Mouse (Mus musculus) megakaryocyte, adult 5-6 weeks (primary cell): ENCODE data around the gene Csnk2a2. TPM values are rescaled to one million over a fixed set of nuclear protein-coding genes. Genes with fewer than 3 reads are reported as not detected.

Experiments used
- ATAC-seq: 2 replicates; pipeline ENCODE4 v1.8.0; 2016; ENCODE audit warnings: mild to moderate bottlenecking, inconsistent platforms; ENCODE audit not compliant: poor library complexity, severe bottlenecking
- total RNA-seq, 2 experiments: library from RNA; stranded (forward) in 1 of 2; stranded (reverse) in 1 of 2; fragments of 153-499, 151-499 nt in 1 of 2; fragments of 221-1000, 200-1000 nt in 1 of 2; gene quantifications; 2 replicates each; pipeline versions ENCODE4 v1.2.3 to v1.2.4; 2015 to 2017

The Csnk2a2 gene
- total RNA-seq, 2 experiments from 2014 or later: 20.0 to 88.4 TPM

GRCm38 (mm10) chr8:95487800-95488697 lies 1.8 kb downstream of the Csnk2a2 start:
- peak; percentile 16; the same call in 1 of the 2 replicates for ATAC-seq

- no peak for ATAC-seq
Observed at GRCm38 (mm10) chr8:95470008-95470407, 19.8 kb downstream of the Csnk2a2 start.

GRCm38 (mm10) chr8:95468995-95469394 lies 20.8 kb downstream of the Csnk2a2 start:
- no peak for ATAC-seq

GRCm38 (mm10) chr8:95466543-95466942 lies 23.3 kb downstream of the Csnk2a2 start:
- no peak for ATAC-seq

- ATAC-seq: no peak
Observed at GRCm38 (mm10) chr8:95452518-95452917, 37.3 kb downstream of the Csnk2a2 start.

- ATAC-seq: no peak
Observed at GRCm38 (mm10) chr8:95450271-95450670, 39.6 kb downstream of the Csnk2a2 start.

- ATAC-seq: no peak
Observed at GRCm38 (mm10) chr8:95447661-95448060, 42.2 kb downstream of the Csnk2a2 start.

- ATAC-seq: no peak
Observed at GRCm38 (mm10) chr8:95445042-95445441, 44.8 kb downstream of the Csnk2a2 start.

- ATAC-seq: no peak
Observed at GRCm38 (mm10) chr8:95441491-95442039, 48.3 kb downstream of the Csnk2a2 start.

- ATAC-seq: no peak
Observed at GRCm38 (mm10) chr8:95440168-95440709, 49.6 kb downstream of the Csnk2a2 start.

GRCm38 (mm10) chr8:95439421-95439820 lies 50.4 kb downstream of the Csnk2a2 start:
- no peak for ATAC-seq

GRCm38 (mm10) chr8:95437341-95437992 lies 52.4 kb downstream of the Csnk2a2 start:
- ATAC-seq: no peak

- no peak for ATAC-seq
Observed at GRCm38 (mm10) chr8:95435930-95436329, 53.9 kb downstream of the Csnk2a2 start.

- no peak for ATAC-seq
Observed at GRCm38 (mm10) chr8:95435471-95435870, 54.4 kb downstream of the Csnk2a2 start.

- peak; percentile 98 for ATAC-seq
Observed at GRCm38 (mm10) chr8:95434686-95435439, 55.0 kb downstream of the Csnk2a2 start, which contains the start of gene Cfap20. TSS of gene Cfap20 (minus strand) at chr8:95434869.

GRCm38 (mm10) chr8:95434233-95434632 lies 55.6 kb downstream of the Csnk2a2 start:
- ATAC-seq: no peak

- ATAC-seq: no peak
Observed at GRCm38 (mm10) chr8:95433124-95433523, 56.7 kb downstream of the Csnk2a2 start.

- no peak for ATAC-seq
Observed at GRCm38 (mm10) chr8:95432471-95432870, 57.4 kb downstream of the Csnk2a2 start.

GRCm38 (mm10) chr8:95429945-95430344 lies 59.9 kb downstream of the Csnk2a2 start:
- ATAC-seq: no peak
